Mouse (Mus musculus): ENCODE data around the gene Cfap299. TPM values are rescaled to one million over a fixed set of nuclear protein-coding genes. Genes with fewer than 3 reads are reported as not detected.
"Not testable (repeated sequence)": the region's sequence is repeated elsewhere in the genome, so short reads cannot be mapped to it uniquely, and the experiment has no call there.

Cfap299 gene
- polyA plus RNA-seq, 1 experiment from 2014 or later, result 0.59 TPM

- no peak for ATAC-seq (ENCODE audit: low FRiP score, low TSS enrichment)
- no peaks in the 10 kb centered on the region for H3K9me3 ChIP-seq (ENCODE audit: control insufficient read depth, low read length)
- H3K4me3 ChIP-seq (replicated peaks; ENCODE audit: low read depth, low read length), result no peak overlapping the region
- no peak overlapping the region for H3K9ac ChIP-seq (replicated peaks; ENCODE audit: low read length)
- DNase-seq, result peak; percentile 11
- 23% methylated on average over 9 of the region's 9 CpGs for WGBS
- no peaks in the 10 kb centered on the region for H3K4me1 ChIP-seq (ENCODE audit: control insufficient read depth, insufficient read depth, low read length)
- H3K27ac ChIP-seq (replicated peaks; ENCODE audit: low read depth, low read length), result no peak overlapping the region
- H3K36me3 ChIP-seq (ENCODE audit: control insufficient read depth, insufficient read depth, low read length), result no peaks in the 10 kb centered on the region
- no peaks in the 10 kb centered on the region for H3K27me3 ChIP-seq (ENCODE audit: control insufficient read depth, insufficient read depth, low read length)
- H3K4me2 ChIP-seq (ENCODE audit: low read length), result no peak overlapping the region
Observed at GRCm38 (mm10) chr5:98563801-98564200, 234.7 kb downstream of the Cfap299 start.

GRCm38 (mm10) chr5:98566461-98567193 is 237.5 kb downstream of the Cfap299 start:
- Histone ChIP-seq H3K36me3 (ENCODE audit: control insufficient read depth, insufficient read depth, low read length) (no peaks in the 10 kb centered on the region), H3K9ac (replicated peaks; ENCODE audit: low read length) (no peak overlapping the region), H3K4me3 (replicated peaks; ENCODE audit: low read depth, low read length) (no peak overlapping the region), H3K27ac (replicated peaks; ENCODE audit: low read depth, low read length) (no peak overlapping the region), H3K27me3 (ENCODE audit: control insufficient read depth, insufficient read depth, low read length) (no peaks in the 10 kb centered on the region), H3K4me2 (ENCODE audit: low read length) (no peak overlapping the region), H3K9me3 (ENCODE audit: control insufficient read depth, low read length) (no peaks in the 10 kb centered on the region), H3K4me1 (ENCODE audit: control insufficient read depth, insufficient read depth, low read length) (no peaks in the 10 kb centered on the region)
- 28% methylated on average over 6 of the region's 6 CpGs for WGBS
- DNase-seq (peak; percentile 83), ATAC-seq (ENCODE audit: low FRiP score, low TSS enrichment) (peak; percentile 75)

DNA sequence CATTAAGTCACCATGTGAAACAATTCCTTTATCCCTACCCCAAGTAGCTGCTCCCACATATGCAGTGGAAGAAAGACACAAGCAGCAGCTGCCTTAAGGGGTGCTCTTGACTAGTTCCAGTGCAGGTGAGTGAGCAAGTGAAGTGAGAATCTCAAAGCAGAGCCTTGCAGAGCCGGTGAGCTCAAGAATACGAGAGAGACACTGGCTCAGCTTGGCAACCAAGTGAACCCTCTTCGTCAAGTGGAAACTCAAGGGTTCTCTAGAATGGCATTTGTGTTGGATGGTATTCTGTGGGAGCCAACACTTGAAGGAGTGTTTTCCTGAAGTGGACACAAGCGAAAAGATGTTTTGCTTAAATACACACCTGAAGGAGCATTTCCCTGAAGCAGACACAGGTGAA is 239.4 kb downstream of the Cfap299 start:
- Histone ChIP-seq H3K4me3 (replicated peaks; ENCODE audit: low read depth, low read length) (no peak overlapping the region), H3K27ac (replicated peaks; ENCODE audit: low read depth, low read length) (no peak overlapping the region), H3K9me3 (ENCODE audit: control insufficient read depth, low read length) (no peaks in the 10 kb centered on the region), H3K36me3 (ENCODE audit: control insufficient read depth, insufficient read depth, low read length) (no peaks in the 10 kb centered on the region), H3K9ac (replicated peaks; ENCODE audit: low read length) (no peak overlapping the region), H3K4me1 (ENCODE audit: control insufficient read depth, insufficient read depth, low read length) (no peaks in the 10 kb centered on the region), H3K4me2 (ENCODE audit: low read length) (no peak overlapping the region), H3K27me3 (ENCODE audit: control insufficient read depth, insufficient read depth, low read length) (no peaks in the 10 kb centered on the region)
- DNase-seq (no peak), ATAC-seq (ENCODE audit: low FRiP score, low TSS enrichment) (no peak)
- WGBS, result 94% methylated on average over 4 of the region's 4 CpGs

GRCm38 (mm10) chr5:98569029-98569513 is 240.0 kb downstream of the Cfap299 start:
- no peaks in the 10 kb centered on the region for H3K4me1 ChIP-seq (ENCODE audit: control insufficient read depth, insufficient read depth, low read length)
- H3K4me2 ChIP-seq (ENCODE audit: low read length), result no peak overlapping the region
- WGBS, result 79% methylated on average over 3 of the region's 3 CpGs
- DNase-seq, result no peak
- H3K9ac ChIP-seq (replicated peaks; ENCODE audit: low read length), result no peak overlapping the region
- H3K9me3 ChIP-seq (ENCODE audit: control insufficient read depth, low read length), result no peaks in the 10 kb centered on the region
- no peaks in the 10 kb centered on the region for H3K27me3 ChIP-seq (ENCODE audit: control insufficient read depth, insufficient read depth, low read length)
- H3K27ac ChIP-seq (replicated peaks; ENCODE audit: low read depth, low read length), result no peak overlapping the region
- H3K36me3 ChIP-seq (ENCODE audit: control insufficient read depth, insufficient read depth, low read length), result no peaks in the 10 kb centered on the region
- no peak for ATAC-seq (ENCODE audit: low FRiP score, low TSS enrichment)
- H3K4me3 ChIP-seq (replicated peaks; ENCODE audit: low read depth, low read length), result no peak overlapping the region

DNA sequence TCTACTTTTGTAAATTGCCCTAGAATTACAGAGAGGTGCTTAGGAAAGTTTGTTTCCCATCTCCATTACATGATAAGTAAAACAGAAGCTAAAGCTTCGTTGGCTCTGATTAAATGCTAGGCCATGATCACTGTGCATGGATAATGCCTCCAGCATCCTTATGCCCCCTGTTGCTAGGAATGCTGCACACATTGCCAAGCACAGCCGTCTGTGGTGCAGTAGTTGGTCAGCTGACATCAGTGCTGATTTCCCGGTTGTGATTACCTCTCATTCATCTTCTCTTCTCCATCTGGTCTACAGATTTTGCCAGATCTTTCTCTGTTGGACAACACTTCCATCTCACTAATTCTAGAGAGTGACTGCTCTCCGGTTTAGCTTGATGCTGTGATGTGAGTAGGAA is 243.3 kb downstream of the Cfap299 start:
- Histone ChIP-seq H3K27ac (replicated peaks; ENCODE audit: low read depth, low read length) (no peak overlapping the region), H3K9ac (replicated peaks; ENCODE audit: low read length) (no peak overlapping the region), H3K36me3 (ENCODE audit: control insufficient read depth, insufficient read depth, low read length) (no peaks in the 10 kb centered on the region), H3K9me3 (ENCODE audit: control insufficient read depth, low read length) (no peaks in the 10 kb centered on the region), H3K4me3 (replicated peaks; ENCODE audit: low read depth, low read length) (no peak overlapping the region), H3K27me3 (ENCODE audit: control insufficient read depth, insufficient read depth, low read length) (no peaks in the 10 kb centered on the region), H3K4me2 (ENCODE audit: low read length) (no peak overlapping the region), H3K4me1 (ENCODE audit: control insufficient read depth, insufficient read depth, low read length) (0 out of 2 replicates have a peak, but pooled peaks cover 3% of the 10 kb centered on the region)
- WGBS, result 63% methylated on average over 4 of the region's 4 CpGs
- DNase-seq (no peak), ATAC-seq (ENCODE audit: low FRiP score, low TSS enrichment) (no peak)

DNA sequence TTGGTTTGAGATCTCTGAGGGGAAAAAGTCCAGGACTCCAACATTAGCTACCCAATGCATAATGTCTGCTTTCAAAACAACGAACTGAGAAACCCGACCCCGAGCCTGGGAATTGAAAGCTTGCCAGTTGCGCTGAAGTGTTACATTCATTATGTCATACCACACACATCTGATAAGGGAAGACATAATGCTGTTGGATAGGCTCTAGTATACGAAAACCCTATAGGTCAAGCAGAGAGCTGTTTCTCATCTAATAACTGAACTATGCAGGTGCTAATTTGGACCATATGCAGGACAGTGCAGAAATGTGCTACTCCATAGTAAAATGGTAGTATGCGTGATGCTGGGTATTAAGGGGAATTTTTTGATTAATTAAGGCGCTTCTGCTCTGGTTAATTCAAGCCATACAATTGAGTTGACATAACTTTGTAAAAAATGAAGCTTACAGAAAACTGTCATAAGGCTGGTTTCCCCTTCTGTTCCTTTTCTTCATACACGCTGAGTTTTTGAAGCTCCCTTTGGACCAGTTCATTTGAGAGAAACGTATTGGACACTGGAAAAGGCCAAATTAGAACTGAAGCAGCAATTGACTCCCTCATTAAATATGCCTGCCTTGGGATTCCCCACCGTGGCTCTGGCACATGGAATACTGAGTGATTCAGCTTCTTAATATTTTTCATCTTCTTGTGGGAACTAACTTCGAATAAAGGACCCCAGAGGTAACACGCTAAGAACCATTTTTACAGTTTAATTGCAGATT is 245.8 kb downstream of the Cfap299 start:
- Histone ChIP-seq H3K9ac (replicated peaks; ENCODE audit: low read length) (no peak overlapping the region), H3K4me3 (replicated peaks; ENCODE audit: low read depth, low read length) (no peak overlapping the region), H3K27me3 (ENCODE audit: control insufficient read depth, insufficient read depth, low read length) (no peaks in the 10 kb centered on the region), H3K27ac (replicated peaks; ENCODE audit: low read depth, low read length) (no peak overlapping the region), H3K36me3 (ENCODE audit: control insufficient read depth, insufficient read depth, low read length) (no peaks in the 10 kb centered on the region), H3K4me2 (ENCODE audit: low read length) (no peak overlapping the region), H3K9me3 (ENCODE audit: control insufficient read depth, low read length) (no peaks in the 10 kb centered on the region), H3K4me1 (ENCODE audit: control insufficient read depth, insufficient read depth, low read length) (0 out of 2 replicates have a peak, but pooled peaks cover 3% of the 10 kb centered on the region)
- WGBS, result 44% methylated on average over 12 of the region's 12 CpGs
- DNase-seq (peak; percentile 45), ATAC-seq (ENCODE audit: low FRiP score, low TSS enrichment) (no peak)

- Histone ChIP-seq H3K27me3 (ENCODE audit: control insufficient read depth, insufficient read depth, low read length) (no peaks in the 10 kb centered on the region), H3K27ac (replicated peaks; ENCODE audit: low read depth, low read length) (no peak overlapping the region), H3K36me3 (ENCODE audit: control insufficient read depth, insufficient read depth, low read length) (no peaks in the 10 kb centered on the region), H3K4me3 (replicated peaks; ENCODE audit: low read depth, low read length) (no peak overlapping the region), H3K9ac (replicated peaks; ENCODE audit: low read length) (no peak overlapping the region), H3K9me3 (ENCODE audit: control insufficient read depth, low read length) (no peaks in the 10 kb centered on the region), H3K4me1 (ENCODE audit: control insufficient read depth, insufficient read depth, low read length) (0 out of 2 replicates have a peak, but pooled peaks cover 3% of the 10 kb centered on the region), H3K4me2 (ENCODE audit: low read length) (no peak overlapping the region)
- no peak for ATAC-seq (ENCODE audit: low FRiP score, low TSS enrichment)
- peak; percentile 14 for DNase-seq
- WGBS, result 47% methylated on average over 4 of the region's 4 CpGs
Observed at GRCm38 (mm10) chr5:98575471-98575834, 246.3 kb downstream of the Cfap299 start.

DNA sequence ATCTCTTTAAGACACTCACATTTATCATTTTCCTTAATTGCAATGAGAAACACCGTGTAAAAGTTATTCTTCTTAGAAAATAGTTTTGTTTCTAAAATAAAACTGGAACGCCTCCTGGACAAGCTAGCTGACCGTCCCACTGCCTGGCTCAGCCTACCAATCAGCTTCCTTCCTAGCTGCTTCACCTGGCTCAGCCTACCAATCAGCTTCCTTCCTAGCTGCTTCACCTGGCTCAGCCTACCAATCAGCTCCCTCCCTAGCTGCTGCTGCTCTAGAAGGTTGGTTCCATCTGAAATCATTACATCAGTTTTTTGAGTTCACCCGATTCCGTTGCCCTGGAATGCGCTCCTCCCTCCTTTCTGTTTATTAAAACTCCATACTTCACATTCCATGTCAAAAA is 247.4 kb downstream of the Cfap299 start:
- ATAC-seq (ENCODE audit: low FRiP score, low TSS enrichment); H3K4me2 ChIP-seq (ENCODE audit: low read length); H3K4me3 ChIP-seq (replicated peaks; ENCODE audit: low read depth, low read length); H3K9me3 ChIP-seq (ENCODE audit: control insufficient read depth, low read length); DNase-seq; H3K9ac ChIP-seq (replicated peaks; ENCODE audit: low read length); H3K27ac ChIP-seq (replicated peaks; ENCODE audit: low read depth, low read length); H3K4me1 ChIP-seq (ENCODE audit: control insufficient read depth, insufficient read depth, low read length); H3K27me3 ChIP-seq (ENCODE audit: control insufficient read depth, insufficient read depth, low read length); H3K36me3 ChIP-seq (ENCODE audit: control insufficient read depth, insufficient read depth, low read length): not testable (repeated sequence)
- 93% methylated on average over 6 of the region's 6 CpGs for whole genome bisulfite sequencing
